In the genomic region with DNA sequence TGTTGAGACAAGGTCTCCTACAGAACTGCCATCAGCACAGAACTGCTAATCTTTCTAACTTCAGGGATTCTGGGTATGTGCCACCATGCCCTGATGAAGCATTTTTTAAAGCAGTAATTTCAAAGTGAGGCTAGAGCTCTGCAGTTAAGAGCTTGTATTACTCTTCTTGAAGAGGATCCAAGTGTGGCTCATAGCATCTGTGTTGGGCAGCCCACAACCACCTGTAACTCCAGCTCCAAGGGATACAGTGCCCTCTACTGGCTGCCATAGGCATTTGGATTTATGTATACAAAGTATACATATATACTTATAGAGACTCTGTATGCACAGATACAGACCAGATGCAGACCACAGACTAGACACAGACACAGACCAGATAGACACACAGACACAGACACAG, we compare ENCODE assay signal across 8 mouse cellular contexts.
DNase-seq lines count a peak whose midpoint lies in the region; ATAC-seq and TF ChIP-seq lines count a peak whose summit lies in the region.
"Had no signal": no experiment of that assay in that cellular context is flagged by ENCODE, and none has a peak within 500 bp of the region (broad histone marks: within the 10 kb centered on the region; RNA-seq: fewer than 3 reads in every experiment).

No protein-coding gene starts in this region.

- no peak overlapping the region for H3K4me2 ChIP-seq in kidney, postnatal 0 days (ENCODE audit: low read length)

- ATAC-seq in kidney, postnatal 0 days (replicated peaks; ENCODE audit: low FRiP score, low read depth) = no peak

- no peaks in the 10 kb centered on the region for H3K27me3 ChIP-seq in kidney, postnatal 0 days (ENCODE audit: insufficient read depth, low read length)
- H3K27me3 ChIP-seq in ES-Bruce4 (ENCODE audit: control insufficient read depth, insufficient read depth, low read length, poor library complexity, severe bottlenecking) = no peaks in the 10 kb centered on the region

- DNase-seq in kidney, postnatal 0 days (ENCODE audit: low spot score) = peak; percentile 44
- DNase-seq in kidney, adult 11 months = no peak
- peak; percentile 50 for DNase-seq in layer of hippocampus, adult 9-11 months
- DNase-seq in telencephalon, adult 2 months (ENCODE audit: low read depth, low spot score) = peak; percentile 62
- no peak for DNase-seq in gastrocnemius, postnatal 4 days (ENCODE audit: low spot score in 2 of 2)

- H3K27ac ChIP-seq in kidney, postnatal 0 days = no peak overlapping the region
- no peak overlapping the region for H3K27ac ChIP-seq in ES-Bruce4 (ENCODE audit: insufficient read depth, low read length)
- no peak overlapping the region for H3K27ac ChIP-seq in bone marrow, adult 2 months (ENCODE audit: control insufficient read depth, insufficient read depth, low read depth, low read length, poor library complexity)
- H3K27ac ChIP-seq: macrophage had no signal

- no peak for TF ChIP-seq POLR2A in ES-Bruce4 (IDR thresholded peaks at IDR 0.05; ENCODE audit: insufficient read depth, low read length)
- TF ChIP-seq POLR2A in bone marrow, adult 2 months (IDR thresholded peaks at IDR 0.05; ENCODE audit: borderline replicate concordance, control insufficient read depth, low read depth, low read length) = no peak

- H3K36me3 ChIP-seq in kidney, postnatal 0 days (ENCODE audit: insufficient read depth, low read length) = no peaks in the 10 kb centered on the region
- H3K36me3 ChIP-seq in ES-Bruce4 (ENCODE audit: control insufficient read depth, insufficient read depth, low read length, poor library complexity, severe bottlenecking) = no peaks in the 10 kb centered on the region

- H3K4me3 ChIP-seq in kidney, postnatal 0 days (replicated peaks; ENCODE audit: low read depth, low read length) = no peak overlapping the region
- no peak overlapping the region for H3K4me3 ChIP-seq in ES-Bruce4 (ENCODE audit: low read depth, low read length)
- no peak overlapping the region for H3K4me3 ChIP-seq in bone marrow, adult 2 months (replicated peaks; ENCODE audit: control insufficient read depth, low read depth, low read length)

- H3K9me3 ChIP-seq in kidney, postnatal 0 days (replicated peaks; ENCODE audit: low read length) = no peaks in the 10 kb centered on the region
- H3K9me3 ChIP-seq in ES-Bruce4 (replicated peaks; ENCODE audit: control insufficient read depth, insufficient read depth, low read length, poor library complexity, severe bottlenecking) = no peaks in the 10 kb centered on the region

- TF ChIP-seq EP300 in ES-Bruce4 (IDR thresholded peaks at IDR 0.05; ENCODE audit: insufficient read depth, low read depth, low read length) = no peak

- TF ChIP-seq CTCF in kidney, postnatal 0 days (IDR thresholded peaks at IDR 0.05; ENCODE audit: low read depth) = peak; percentile 68
- peak; percentile 67 for TF ChIP-seq CTCF in ES-Bruce4 (IDR thresholded peaks at IDR 0.05; ENCODE audit: low read depth, low read length)
- peak; percentile 50; the same call in 1 of the 2 replicates for TF ChIP-seq CTCF in bone marrow, adult 2 months (IDR thresholded peaks at IDR 0.05; ENCODE audit: control insufficient read depth, insufficient read depth, low read length)

- no peak overlapping the region for H3K9ac ChIP-seq in kidney, postnatal 0 days (ENCODE audit: low read depth, low read length)
- no peak overlapping the region for H3K9ac ChIP-seq in ES-Bruce4 (ENCODE audit: low read depth, poor library complexity, severe bottlenecking)

- H3K4me1 ChIP-seq in kidney, postnatal 0 days (replicated peaks; ENCODE audit: insufficient read depth, low read length) = no peaks in the 10 kb centered on the region
- H3K4me1 ChIP-seq in ES-Bruce4 (ENCODE audit: control insufficient read depth, insufficient read depth, low read length) = no peaks in the 10 kb centered on the region
- H3K4me1 ChIP-seq in bone marrow, adult 2 months (ENCODE audit: control insufficient read depth, insufficient read depth, low read length) = no peaks in the 10 kb centered on the region

Comparison
In these comparisons a context has a peak if more than half of its experiments do, and no peak if none do; other contexts are left out.
1. DNase-seq: peak in kidney, postnatal 0 days (single experiment), layer of hippocampus, adult 9-11 months (single experiment) and telencephalon, adult 2 months (single experiment); none in kidney, adult 11 months (single experiment) and gastrocnemius, postnatal 4 days (0 of 2).
2. Peak in every context shown above with its lines, with median percentiles within 50 percentile points of each other: CTCF ChIP-seq.